Mouse (Mus musculus) kidney, postnatal 0 days (tissue): ENCODE results near the gene Ergic2. TPM values are rescaled to one million over a fixed set of nuclear protein-coding genes. Genes with fewer than 3 reads are reported as not detected.

Source experiments
- ATAC-seq: fragments of 200-750 bp; cut with Nextera tagmentation; replicated peaks from 2 replicates; pipeline ENCODE4 v1.8.0; 2017; ENCODE audit warnings: low read depth, moderate number of reproducible peaks, moderate TSS enrichment, moderate library complexity; ENCODE audit not compliant: low FRiP score
- DNase-seq: peaks from one replicate; pipeline ENCODE4 v3.0.0-alpha.2; 2016; ENCODE audit warnings: low spot score
- H3K27ac ChIP-seq: fragments of 300-500 bp; sonication (generic); 2 replicates; pipeline ENCODE4 v1.5.1; 2014; ENCODE audit warnings: mild to moderate bottlenecking
- H3K27me3 ChIP-seq: fragments of 300-500 bp; sonication (generic); 2 replicates; pipeline ENCODE4 v1.6.1; 2014; ENCODE audit warnings: low read length, mixed read lengths; ENCODE audit not compliant: insufficient read depth
- H3K36me3 ChIP-seq: fragments of 300-500 bp; sonication (generic); 2 replicates; pipeline ENCODE4 v1.6.1; 2014; ENCODE audit warnings: low read length, mixed read lengths; ENCODE audit not compliant: insufficient read depth
- H3K4me1 ChIP-seq: fragments of 300-500 bp; sonication (generic); replicated peaks from 2 replicates; pipeline ENCODE4 v1.6.1; 2014; ENCODE audit warnings: antibody characterized with exemption, low read length, mixed read lengths; ENCODE audit not compliant: insufficient read depth
- H3K4me2 ChIP-seq: fragments of 300-500 bp; sonication (generic); 2 replicates; pipeline ENCODE4 v1.6.1; 2014; ENCODE audit warnings: mild to moderate bottlenecking, low read length, moderate library complexity, mixed read lengths
- H3K4me3 ChIP-seq: fragments of 300-500 bp; sonication (generic); replicated peaks from 2 replicates; pipeline ENCODE4 v1.5.1; 2014; ENCODE audit warnings: low read depth, low read length
- H3K9ac ChIP-seq: fragments of 300-500 bp; sonication (generic); 2 replicates; pipeline ENCODE4 v1.6.1; 2014; ENCODE audit warnings: low read depth, low read length
- H3K9me3 ChIP-seq: fragments of 300-500 bp; sonication (generic); replicated peaks from 2 replicates; pipeline ENCODE4 v1.6.1; 2016; ENCODE audit warnings: low read length, inconsistent platforms, mixed read lengths
- CTCF ChIP-seq: IDR thresholded peaks from 2 replicates; pipeline ENCODE4 v1.5.1; 2016; ENCODE audit warnings: antibody characterized with exemption, low read depth, mild to moderate bottlenecking, moderate library complexity
- WGBS: fragments of 180-500 bp; shearing (Covaris S2); extraction: QIAGEN DNeasy Blood & Tissue Kit; methylation state at CpG from one replicate; pipeline ENCODE4 v1.1.7; 2014; 5-methylcytosine and 5-hydroxymethylcytosine counted together
- polyA plus RNA-seq: library from polyadenylated mRNA; unstranded; fragments of >200 nt; fragmentation: Nextera tagmentation; extraction: Ambion mirVana; gene quantifications from 2 replicates; pipeline ENCODE4 v1.2.1, GENCODE M21; 2015

Ergic2 gene
- 252 and 258 TPM in 2 replicates for polyA plus RNA-seq

GRCm38 (mm10) chr6:148211897-148212680 lies at the start of gene Ergic2:
Gene Ergic2 (minus strand): TSS chr6:148212374.
- H3K27me3 ChIP-seq: no peaks in the 10 kb centered on the region

GRCm38 (mm10) chr6:148260729-148261101 lies 48.5 kb upstream of the Ergic2 start:
- no peaks in the 10 kb centered on the region for H3K9me3 ChIP-seq
- no peak overlapping the region for H3K9ac ChIP-seq
- TF ChIP-seq CTCF: no peak
- no peak overlapping the region for H3K4me2 ChIP-seq
- H3K27me3 ChIP-seq: no peaks in the 10 kb centered on the region
- DNase-seq (no peak), ATAC-seq (no peak)
- 90% methylated on average over 6 of the region's 6 CpGs for WGBS
- H3K27ac ChIP-seq: no peak overlapping the region
- no peaks in the 10 kb centered on the region for H3K36me3 ChIP-seq
- no peak overlapping the region for H3K4me3 ChIP-seq
- 0 out of 2 replicates have a peak, but pooled peaks cover 4% of the 10 kb centered on the region for H3K4me1 ChIP-seq

More at GRCm38 (mm10) chr6:148211897-148212680, at the start of gene Ergic2:
- 1% methylated on average over 61 of the region's 61 CpGs for whole genome bisulfite sequencing
- peak within 1 kb of the TSS; percentile 100 for H3K4me3 ChIP-seq
- ATAC-seq (peak; percentile 99), DNase-seq (peak; percentile 100)
- no peaks in the 10 kb centered on the region for H3K36me3 ChIP-seq
- H3K27ac ChIP-seq: peak within 1 kb of the TSS; percentile 93
- no peaks in the 10 kb centered on the region; the same call in 1 of the 2 replicates for H3K4me1 ChIP-seq
- no peak for TF ChIP-seq CTCF
- peak within 1 kb of the TSS; percentile 99 for H3K9ac ChIP-seq
- H3K4me2 ChIP-seq: peak within 1 kb of the TSS; percentile 84
- H3K9me3 ChIP-seq: no peaks in the 10 kb centered on the region

- Histone ChIP-seq H3K9me3 (no peaks in the 10 kb centered on the region), H3K4me2 (no peak overlapping the region), H3K4me3 (no peak overlapping the region), H3K4me1 (0 out of 2 replicates have a peak, but pooled peaks cover 4% of the 10 kb centered on the region), H3K36me3 (no peaks in the 10 kb centered on the region), H3K27ac (no peak overlapping the region), H3K27me3 (no peaks in the 10 kb centered on the region), H3K9ac (no peak overlapping the region)
- peak; percentile 65 for DNase-seq
- WGBS: 44% methylated on average over 4 of the region's 4 CpGs
- ATAC-seq: no peak
- TF ChIP-seq CTCF: no peak
Measured at GRCm38 (mm10) chr6:148259979-148260728, 48.0 kb upstream of the Ergic2 start.

GRCm38 (mm10) chr6:148259074-148259473 lies 46.9 kb upstream of the Ergic2 start:
- H3K4me1 ChIP-seq: 0 out of 2 replicates have a peak, but pooled peaks cover 4% of the 10 kb centered on the region
- no peak overlapping the region for H3K9ac ChIP-seq
- H3K9me3 ChIP-seq: no peaks in the 10 kb centered on the region
- H3K36me3 ChIP-seq: no peaks in the 10 kb centered on the region
- H3K4me2 ChIP-seq: no peak overlapping the region
- no peak overlapping the region for H3K27ac ChIP-seq
- H3K4me3 ChIP-seq: no peak overlapping the region
- TF ChIP-seq CTCF: no peak
- DNase-seq (no peak), ATAC-seq (no peak)
- 63% methylated on average over 8 of the region's 8 CpGs for WGBS
- H3K27me3 ChIP-seq: no peaks in the 10 kb centered on the region

- H3K36me3 ChIP-seq: no peaks in the 10 kb centered on the region
- H3K9me3 ChIP-seq: no peaks in the 10 kb centered on the region
- H3K4me1 ChIP-seq: 0 out of 2 replicates have a peak, but pooled peaks cover 4% of the 10 kb centered on the region
- no peak overlapping the region for H3K4me3 ChIP-seq
- no peak for TF ChIP-seq CTCF
- 82% methylated on average over 2 of the region's 2 CpGs for WGBS
- H3K27ac ChIP-seq: no peak overlapping the region
- no peak for DNase-seq
- no peak for ATAC-seq
- no peaks in the 10 kb centered on the region for H3K27me3 ChIP-seq
- no peak overlapping the region for H3K9ac ChIP-seq
- H3K4me2 ChIP-seq: no peak overlapping the region
Measured at GRCm38 (mm10) chr6:148257805-148258204, 45.6 kb upstream of the Ergic2 start.

GRCm38 (mm10) chr6:148256109-148256508 lies 43.9 kb upstream of the Ergic2 start:
- Histone ChIP-seq H3K27me3 (no peaks in the 10 kb centered on the region), H3K9me3 (no peaks in the 10 kb centered on the region), H3K9ac (no peak overlapping the region), H3K27ac (no peak overlapping the region), H3K36me3 (no peaks in the 10 kb centered on the region), H3K4me2 (no peak overlapping the region), H3K4me3 (no peak overlapping the region), H3K4me1 (0 out of 2 replicates have a peak, but pooled peaks cover 4% of the 10 kb centered on the region)
- no peak for DNase-seq
- TF ChIP-seq CTCF: no peak
- 96% methylated on average over 3 of the region's 3 CpGs for WGBS
- no peak for ATAC-seq
